Mouse (Mus musculus) erythroid progenitor cell, adult 5-6 weeks (primary cell): ENCODE measurements around the gene Hmcn2. TPM values are rescaled to one million over a fixed set of nuclear protein-coding genes. Genes with fewer than 3 reads are reported as not detected.

Experiments
- ATAC-seq: replicated peaks from 2 replicates; pipeline ENCODE4 v1.8.0; 2016; ENCODE audit warnings: moderate number of reproducible peaks, mild to moderate bottlenecking, moderate TSS enrichment, inconsistent platforms; ENCODE audit not compliant: poor library complexity, low FRiP score, severe bottlenecking
- total RNA-seq, 2 experiments: library from RNA; stranded (forward) in 1 of 2; stranded (reverse) in 1 of 2; fragments of 150-400 nt in 1 of 2; fragments of 186-747, 209-891 nt in 1 of 2; gene quantifications; 2 replicates each; pipeline versions ENCODE4 v1.2.3 to v1.2.4; 2015 to 2017; ENCODE audit warnings: low replicate concordance in 2 of 2

The Hmcn2 gene
- total RNA-seq, 2 experiments from 2014 or later = not detected

DNA sequence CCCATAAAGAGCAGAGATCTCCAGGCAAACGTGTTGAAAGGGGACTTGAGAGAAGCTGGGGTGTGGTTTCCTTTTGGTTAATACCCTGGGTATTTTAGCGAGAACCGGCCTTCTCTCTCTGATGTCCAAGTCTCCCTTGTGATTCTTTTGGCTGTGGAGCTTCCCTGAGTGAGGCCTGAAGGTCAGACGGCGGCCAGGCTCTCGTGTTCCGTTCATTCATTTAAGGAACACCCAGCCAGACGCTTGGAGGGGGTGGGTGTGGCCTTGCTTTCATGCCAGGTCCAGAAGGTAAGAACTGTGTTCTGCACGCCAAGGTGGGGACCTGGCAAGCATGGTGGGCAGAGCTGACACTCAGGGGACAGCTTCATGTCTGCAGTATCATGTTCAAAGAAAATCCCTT lies 10.0 kb upstream of the Hmcn2 start:
- no peak for ATAC-seq

DNA sequence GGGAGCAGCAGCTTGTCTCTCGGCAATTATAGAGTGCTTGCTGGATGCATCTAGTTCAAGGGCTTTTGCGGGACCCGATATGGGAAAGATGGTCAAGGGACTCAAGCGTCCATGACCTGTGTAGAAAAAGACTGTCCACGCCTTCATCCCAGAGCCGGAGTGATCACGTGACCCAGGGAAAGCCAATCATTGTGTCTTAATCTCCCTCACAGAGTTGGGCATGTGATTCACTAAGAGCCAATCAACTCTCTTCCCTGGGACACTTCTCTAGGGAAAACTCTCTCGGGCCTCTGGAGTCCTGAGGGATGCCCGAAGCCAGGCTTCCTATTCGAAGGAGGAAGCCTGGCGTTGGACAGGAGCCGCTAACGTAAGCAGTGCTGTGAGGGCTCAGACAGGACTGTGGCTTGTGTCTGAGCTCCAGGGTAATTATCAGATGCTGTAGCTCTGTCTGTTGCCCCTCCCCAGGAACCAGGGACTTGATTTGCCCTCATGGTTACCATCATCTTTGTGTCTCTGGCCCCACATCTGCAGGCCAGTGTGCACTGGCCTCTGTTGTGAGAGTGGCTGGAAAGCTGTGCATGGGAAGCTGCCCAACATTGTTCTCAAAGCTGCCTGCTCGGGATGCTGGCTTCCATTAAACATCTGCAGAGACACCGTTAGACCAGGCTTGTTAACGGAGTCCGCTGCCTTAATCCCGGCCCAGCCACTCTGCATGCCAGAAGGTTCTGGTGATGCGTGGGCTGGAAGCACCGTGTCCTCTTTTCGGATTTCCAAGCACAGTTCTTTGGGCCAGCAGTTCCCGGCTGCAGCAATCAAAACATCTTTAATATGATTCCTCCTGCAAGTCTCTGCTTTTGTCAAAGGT lies 9.2 kb upstream of the Hmcn2 start:
- no peak for ATAC-seq

DNA sequence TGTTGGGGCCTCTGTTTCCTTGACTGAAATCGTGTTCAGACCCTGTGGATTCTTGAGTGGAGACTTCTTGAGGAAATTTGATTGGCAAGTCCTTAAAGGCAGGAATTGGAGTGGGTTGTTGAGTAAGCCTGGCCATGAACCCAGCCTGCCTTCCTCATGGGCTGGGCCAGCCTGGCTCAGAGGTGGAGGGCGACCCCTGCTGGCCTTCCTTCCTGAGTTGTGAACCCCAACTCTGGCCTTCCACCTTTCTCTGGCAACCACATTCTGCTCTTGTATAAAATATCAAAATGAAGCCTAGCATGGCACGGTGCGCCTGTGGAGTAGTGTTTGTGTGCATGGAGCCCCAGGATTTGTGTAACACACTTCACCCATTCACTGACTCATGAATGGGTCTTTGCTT lies 8.5 kb upstream of the Hmcn2 start:
- no peak for ATAC-seq

DNA sequence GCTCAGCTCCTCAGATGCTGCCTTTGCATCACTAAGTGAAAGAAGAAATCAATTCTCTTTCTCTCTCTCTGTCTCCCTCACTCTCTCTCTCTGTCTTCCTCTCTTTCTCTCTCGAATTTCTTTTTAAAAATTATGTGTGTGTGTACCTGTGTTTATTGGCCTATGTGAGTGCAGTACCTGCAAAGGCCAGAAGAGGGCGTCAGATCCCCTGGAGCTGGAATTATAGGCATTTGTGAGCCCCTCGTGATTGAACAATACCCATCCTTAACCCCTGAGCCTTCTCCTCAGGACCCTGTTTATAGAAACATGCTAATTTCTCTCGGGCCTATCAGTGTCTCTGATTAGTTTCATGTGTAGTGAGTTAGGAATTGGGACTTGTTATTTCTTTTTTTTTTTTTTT lies 6.0 kb upstream of the Hmcn2 start:
- no peak for ATAC-seq

DNA sequence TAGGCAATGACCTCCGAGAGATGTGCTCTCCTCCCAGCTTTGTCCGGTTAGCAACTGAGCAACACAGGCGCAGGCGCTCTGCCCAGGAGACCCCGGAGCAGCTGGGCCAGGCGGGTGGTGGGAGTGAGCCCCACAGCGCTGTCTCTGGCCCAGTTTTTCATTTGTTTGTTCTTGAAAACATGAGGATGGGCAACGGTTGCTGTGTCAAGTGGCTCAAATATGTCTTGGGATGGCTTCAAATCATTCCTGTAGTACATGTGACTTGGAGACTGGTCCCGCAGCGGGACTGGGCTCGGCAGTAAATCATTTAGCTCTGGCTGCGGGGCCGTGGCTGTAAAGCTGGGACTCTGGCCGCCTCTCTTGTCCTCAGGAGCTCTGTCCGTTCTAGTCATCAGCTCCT lies 4.7 kb upstream of the Hmcn2 start:
- ATAC-seq = no peak

DNA sequence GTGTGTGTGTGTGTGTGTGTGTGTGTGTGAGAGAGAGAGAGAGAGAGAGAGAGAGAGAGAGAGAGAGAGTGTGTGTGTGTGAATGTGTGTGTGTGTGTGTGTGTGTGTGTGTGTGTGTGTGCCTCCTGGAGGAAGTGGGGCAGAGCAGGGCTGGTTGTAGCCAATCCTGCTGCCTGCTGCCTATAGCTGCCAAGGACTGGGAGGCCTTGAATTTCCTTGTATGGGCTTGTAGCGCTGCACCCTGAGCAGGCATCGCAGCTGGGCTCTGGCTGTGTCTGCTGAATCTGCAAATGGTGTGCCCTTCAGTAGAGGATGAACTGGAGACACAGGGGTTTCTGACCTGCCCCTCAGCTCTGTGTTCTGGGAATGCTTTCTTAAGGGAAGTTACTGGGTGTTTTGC lies 3.9 kb downstream of the Hmcn2 start:
- ATAC-seq = no peak

DNA sequence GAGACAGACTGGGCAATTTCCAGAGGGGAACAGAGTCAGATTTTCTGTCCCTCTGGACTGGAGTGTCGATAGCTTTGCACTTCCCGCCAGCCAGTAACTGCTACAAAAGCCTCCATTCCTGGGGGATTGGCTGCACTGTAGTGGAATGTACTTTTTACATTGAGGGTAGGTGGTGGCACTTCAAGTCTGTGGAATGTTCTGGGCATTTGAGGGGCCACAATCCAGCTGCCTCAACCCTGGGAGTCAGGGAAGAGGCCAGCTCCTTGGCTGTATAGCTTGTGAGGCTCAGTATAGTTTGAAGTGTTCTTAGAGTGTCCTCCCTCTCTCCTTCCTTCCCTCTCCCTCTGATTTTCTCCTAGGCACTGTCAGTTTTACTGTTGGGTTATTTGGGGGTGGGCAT lies 5.0 kb downstream of the Hmcn2 start:
- no peak for ATAC-seq

DNA sequence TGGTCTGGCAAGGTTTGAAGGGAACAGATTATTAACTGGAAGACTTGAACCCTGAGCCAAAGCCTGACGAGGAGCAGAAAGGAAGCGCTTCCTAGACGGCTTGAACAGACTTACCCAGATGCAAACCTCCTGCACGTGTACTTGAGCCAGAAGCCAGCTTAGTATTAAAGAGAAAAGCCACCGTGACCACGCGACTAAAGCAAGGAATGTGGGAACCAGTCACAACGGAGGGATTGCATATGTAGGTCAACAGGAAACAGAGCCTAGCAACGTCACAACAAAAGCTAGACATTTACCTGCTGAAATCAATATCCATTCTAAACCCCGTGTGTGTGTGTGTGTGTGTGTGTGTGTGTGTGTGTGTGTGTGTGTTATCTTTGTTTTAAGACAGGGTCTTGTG lies 13.0 kb downstream of the Hmcn2 start:
- no peak for ATAC-seq

DNA sequence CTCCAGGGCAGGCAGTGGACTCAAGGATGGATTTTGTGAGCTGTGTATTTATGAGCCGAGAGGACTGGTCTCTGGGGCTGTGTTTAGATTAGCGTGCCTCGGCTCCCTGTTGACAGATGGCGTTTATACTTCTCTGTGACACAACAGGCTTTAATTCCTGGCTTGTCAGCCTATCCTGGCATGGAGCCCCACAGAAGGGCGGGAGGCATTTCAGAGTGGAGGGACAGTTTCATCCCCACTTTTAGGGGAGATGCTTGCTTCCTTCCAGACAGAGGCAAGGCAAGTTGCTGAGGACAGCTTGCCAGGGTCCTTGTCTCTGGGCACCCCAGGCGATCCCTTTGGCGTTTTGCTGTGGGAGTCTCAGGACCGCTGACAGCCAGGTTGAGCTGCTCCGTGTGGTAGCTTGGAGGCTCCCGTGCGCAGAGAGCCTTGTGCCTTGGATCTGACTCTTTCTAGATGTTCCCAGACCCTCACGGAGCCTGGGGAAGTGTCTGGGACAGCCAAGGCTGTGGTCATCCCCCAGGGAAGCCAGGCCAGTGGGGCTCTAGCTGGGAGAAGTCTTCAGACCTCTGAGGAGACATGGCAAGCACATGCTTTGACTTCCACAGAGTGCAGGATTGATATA lies 23.6 kb downstream of the Hmcn2 start:
- ATAC-seq = no peak

DNA sequence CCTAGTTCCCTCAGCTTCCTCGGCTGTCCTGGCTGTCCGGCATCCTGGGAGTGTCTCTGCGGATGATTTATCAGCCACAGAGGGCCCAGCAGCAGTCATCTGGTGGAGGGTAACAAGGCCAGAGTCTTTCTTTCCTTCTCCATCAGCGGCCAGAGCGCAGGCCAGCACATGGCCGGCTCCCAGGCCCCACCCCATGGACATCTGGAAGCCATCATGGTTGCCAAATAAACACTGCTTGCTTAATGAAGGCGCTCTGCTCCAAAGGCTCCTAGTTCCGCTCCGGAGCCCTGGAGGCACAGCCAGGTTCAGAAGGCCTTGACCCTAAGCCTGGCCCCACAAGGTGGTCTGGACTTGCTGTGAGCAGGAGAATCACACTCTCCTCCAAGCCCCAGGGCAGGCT lies 25.6 kb downstream of the Hmcn2 start:
- no peak for ATAC-seq

DNA sequence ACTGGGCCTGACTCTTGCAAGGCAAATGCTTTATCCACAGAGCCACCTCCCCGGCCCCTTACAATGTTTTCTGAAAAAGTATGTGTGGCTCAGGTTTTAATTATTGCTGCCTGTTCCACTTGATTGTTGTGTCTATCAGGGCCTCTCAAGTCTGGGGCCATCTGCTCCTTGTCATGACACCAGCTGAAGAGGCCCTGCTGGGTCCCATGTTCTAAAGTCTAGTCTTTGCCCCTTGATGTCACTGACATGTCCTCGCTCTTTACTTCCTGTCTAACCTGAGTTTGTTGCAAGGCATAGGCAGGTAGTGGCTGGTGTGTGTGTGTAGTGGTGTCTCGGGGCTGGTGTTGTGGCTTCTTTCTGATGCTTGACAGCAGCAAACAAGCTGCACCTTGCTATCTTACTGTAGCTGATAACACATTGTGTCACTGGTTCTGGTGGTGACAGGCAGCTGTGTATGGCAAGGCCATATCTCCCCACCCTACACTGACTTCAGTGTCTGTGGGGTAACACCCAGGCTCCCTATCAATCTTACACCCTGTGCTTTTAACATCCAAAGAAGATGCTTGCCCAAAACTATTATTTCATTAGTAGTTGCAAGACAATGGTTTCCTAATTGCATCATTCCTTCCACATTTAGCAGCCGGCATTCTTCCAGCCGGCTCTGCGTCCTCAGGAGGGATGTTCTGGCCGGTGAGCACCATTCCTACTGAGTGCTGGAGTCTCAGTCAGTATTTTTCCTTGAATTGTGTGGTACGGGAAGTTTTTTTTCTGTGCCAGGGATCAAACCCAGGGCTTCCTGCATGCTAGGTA lies 27.7 kb downstream of the Hmcn2 start:
- no peak for ATAC-seq

DNA sequence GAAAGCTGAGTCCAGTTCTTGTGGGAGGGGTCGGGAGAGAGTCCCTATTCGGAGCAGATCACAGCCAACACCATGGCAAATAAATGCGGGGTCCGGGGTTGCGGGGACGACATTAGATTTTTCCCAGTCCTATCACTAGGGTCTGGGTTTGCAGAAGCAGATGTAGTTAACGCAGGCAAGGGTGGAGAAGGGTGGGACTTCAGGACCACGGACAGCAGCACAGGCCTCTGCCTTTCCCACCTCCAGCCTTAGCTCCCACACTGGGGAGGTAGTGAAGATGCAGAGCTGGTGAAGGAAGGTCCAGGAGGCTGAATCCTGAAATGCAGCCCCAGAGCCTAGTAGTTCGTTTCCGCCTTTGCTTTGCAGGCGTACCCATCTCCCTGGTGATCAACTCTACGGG lies 31.9 kb downstream of the Hmcn2 start:
- no peak for ATAC-seq

DNA sequence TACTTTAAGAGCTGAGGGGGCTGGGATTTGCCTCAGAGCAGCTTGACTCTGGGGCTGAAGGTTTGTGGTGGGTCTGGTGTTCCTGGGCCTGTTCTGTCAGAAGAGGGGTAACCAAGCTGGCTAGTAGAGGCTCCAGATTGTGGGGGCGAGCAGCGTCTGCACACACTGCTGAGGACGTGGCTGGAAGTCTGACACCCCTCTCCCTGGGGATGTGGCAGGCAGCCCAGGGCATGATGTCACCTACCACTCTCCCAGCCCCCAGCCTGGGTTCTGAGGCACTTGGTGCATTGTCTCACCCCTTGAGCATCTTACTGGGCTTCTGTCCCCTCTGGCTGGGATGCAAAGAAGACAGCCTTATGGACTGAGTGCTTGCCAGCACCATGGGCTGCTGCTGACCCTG lies 34.2 kb downstream of the Hmcn2 start:
- ATAC-seq = no peak

DNA sequence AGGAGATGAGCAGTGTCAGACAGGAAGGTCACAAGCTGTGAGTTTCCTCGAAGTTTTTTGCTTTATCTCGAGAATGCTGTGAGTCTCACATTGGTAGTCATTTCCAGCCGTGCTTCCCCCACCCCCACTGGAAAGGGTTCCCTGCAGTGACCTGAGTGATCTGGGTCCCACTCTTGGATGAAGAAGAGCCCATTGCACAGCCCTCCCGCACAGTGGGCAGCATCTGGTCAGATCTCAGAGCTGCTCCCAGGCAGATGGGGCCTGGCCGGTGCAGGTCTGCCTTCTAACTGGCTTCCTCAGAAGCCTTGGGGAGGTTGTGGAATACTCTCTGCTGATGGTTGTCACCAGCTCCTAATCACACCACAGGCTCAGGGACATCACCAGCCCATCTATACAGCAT lies 34.6 kb downstream of the Hmcn2 start:
- ATAC-seq = no peak

DNA sequence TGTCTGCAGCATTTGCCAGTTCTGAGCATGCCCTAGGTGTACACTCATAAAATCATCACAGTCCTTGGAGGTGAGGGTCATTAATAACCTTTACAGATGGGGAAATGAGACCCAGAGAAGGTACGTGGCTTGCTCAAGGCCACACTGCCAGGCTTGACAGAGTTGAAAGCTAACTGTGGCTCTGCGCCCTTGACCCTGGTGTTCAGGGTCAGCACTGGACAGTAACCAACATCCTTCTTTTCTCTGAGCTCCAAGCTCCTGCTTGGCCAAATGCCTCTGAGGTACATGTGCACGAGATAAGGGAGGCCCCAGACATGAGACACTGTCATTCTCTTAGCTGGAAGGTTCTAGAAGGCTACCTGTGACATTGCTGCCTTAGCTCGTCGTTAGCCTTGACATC lies 42.6 kb downstream of the Hmcn2 start:
- no peak for ATAC-seq

DNA sequence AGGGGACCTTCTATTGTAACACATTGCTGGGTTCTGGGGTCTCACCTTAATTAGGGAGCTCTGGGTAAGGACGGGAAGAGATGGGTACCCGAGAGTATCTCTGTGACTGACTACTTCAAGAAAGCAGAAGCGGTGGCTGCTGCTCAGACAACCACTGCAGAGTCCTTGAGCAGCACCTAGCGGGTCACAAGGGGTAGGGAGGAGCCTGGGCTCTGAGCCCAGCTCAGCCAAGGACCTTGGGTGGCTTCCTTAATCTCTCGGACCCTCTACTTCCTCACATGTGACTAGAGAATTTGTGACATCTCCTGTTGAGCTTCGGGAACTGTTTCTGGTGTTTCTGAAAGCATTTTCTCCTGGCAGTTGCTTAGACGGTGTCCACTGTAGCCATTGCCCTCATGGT lies 45.1 kb downstream of the Hmcn2 start:
- ATAC-seq = no peak

DNA sequence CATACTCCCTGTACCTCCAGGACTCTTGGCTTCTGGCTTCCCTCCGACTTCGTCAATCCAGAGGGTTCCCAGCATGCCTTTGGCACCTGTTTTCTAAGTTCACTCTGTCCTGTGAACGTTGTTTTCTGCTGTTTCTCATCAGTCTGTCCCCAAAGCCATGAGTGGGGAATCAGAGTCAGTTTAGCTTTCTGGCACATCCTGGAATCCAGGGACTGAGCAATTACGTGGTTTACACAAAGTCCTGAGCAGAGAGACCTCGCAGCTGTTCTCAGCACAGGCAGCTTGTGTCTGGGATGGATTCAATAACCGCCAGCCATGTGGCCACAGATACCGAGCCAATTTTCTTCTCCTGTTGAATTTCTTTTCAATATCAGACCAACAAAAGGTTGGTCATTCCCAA lies 53.0 kb downstream of the Hmcn2 start:
- ATAC-seq = no peak

DNA sequence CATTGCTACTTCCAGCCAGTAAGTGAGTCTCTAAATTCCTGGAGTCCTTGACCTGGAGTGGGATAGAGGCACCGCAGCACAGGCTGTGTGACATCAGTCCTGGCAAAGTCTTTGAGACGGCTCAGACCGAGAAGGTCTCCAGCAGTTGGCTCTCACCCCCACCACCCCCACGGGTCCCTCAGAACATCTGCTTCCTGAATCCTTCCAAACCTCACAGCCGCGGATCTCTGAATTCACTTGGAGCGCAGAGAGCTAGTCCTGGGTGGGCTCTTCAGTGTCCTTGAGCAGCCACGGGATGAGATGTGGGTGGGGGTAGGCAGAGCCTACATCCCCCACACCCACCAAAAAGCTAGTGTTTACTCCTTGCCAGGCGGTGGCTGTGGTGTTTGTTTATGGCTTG lies 57.2 kb downstream of the Hmcn2 start:
- ATAC-seq = no peak

DNA sequence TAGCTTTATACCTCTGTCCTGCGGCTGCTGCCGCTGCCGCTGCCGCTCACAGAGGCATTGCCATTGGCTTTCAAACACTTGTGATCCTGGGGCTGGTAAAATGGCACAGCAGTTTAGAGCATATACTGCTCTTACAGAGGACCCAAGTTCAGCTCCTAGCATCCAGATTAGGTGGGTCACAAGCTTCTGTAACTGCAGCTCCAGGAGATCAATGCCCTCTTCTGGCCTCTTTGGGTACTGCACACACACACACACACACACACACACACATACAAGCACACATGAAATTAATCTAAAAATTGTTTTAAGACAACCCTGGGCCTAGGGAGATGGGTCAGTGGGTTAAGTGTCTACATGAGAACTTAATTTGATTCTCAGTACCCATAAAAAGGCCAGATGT lies 58.0 kb downstream of the Hmcn2 start:
- ATAC-seq = no peak

DNA sequence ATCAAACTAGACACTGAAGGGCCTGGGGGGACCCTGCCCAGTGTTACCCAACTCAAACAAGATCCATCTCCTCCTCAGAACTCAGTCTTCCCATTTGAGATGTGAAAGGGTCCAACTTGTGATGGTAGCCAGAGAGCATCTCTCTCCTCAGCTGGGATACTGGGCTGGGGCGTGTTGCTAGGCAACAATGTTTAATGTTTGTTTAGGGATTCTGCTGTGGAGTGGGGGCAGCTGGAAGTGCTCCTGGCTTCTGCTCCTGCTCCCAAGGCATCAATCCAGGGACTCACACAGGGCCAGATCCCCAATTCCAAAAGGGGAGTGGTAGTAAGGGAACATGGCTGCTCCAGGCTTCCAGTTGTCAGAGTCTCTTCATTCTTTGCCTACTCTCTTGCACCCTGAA lies 60.2 kb downstream of the Hmcn2 start:
- no peak for ATAC-seq

DNA sequence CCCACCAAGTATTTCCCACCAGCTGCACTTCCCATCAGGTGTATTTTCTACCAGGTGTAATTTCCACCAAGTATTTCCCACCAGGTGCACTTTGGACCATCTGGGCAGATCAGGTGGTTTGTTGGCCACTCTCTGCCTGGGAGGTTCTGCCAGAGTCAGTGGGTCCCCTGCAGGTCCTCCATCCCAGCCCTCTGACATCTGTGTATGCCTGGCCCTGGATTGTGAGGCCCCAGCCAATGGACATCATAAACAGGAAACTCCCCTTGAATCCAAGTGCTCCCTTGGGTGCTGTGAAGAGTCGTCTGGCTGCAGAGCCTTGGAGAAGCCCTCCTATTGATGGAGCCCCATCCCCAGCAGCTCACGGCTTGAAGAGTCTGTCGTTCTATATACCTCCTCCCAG lies 61.8 kb downstream of the Hmcn2 start:
- ATAC-seq = no peak
